Mouse (Mus musculus): ENCODE results near the gene Ints6.
"Not testable (repeated sequence)": the region's sequence is repeated elsewhere in the genome, so short reads cannot be mapped to it uniquely, and the experiment has no call there.

Gene Ints6

GRCm38 (mm10) chr14:62751479-62751878 is 9.5 kb downstream of the Ints6 start:
- DNase-seq (ENCODE audit: low read depth, low spot score): peak; percentile 86

DNA sequence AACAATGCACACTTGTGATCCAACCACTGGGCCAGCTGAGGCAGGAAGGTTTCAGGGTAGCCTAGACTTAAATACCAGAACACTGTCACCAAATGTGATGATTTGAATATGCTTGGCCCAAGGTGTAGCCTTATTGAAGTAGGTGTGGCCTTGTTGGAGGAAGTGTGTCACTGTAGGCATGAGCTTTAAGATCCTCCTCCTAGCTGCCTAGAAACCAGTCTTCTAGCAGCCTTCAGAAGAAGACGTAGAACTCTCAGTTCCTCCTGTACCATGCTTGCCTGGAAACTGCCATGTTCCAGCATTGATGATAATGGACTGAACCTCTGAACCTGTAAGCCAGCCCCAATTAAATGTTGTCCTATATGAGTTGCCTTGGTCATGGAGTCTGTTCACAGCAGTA is 25.3 kb downstream of the Ints6 start:
- peak; percentile 12 for DNase-seq (ENCODE audit: low read depth, low spot score)

DNA sequence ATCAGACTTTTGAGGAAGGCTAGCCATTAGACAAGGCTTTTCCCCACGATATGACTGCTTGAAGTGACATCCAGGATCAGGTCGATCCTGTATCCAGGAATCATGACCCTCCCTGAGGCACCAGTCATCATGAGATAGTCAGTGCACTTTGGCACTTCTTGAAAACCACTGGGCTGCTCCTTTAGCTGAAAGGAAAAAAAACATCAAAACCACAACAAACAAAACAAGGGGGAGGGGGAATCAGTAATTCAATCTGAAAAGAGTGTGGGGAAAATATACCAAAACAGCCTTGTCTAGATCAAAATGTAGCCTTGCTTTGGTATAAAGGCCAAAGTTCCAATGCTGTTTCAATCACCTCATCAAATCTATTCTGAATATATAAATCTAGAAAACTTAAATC is 27.3 kb downstream of the Ints6 start:
- no peak for DNase-seq (ENCODE audit: low read depth, low spot score)

- DNase-seq (ENCODE audit: low read depth, low spot score): no peak
These were observed 29.1 kb downstream of the Ints6 start for GRCm38 (mm10) chr14:62731902-62732301.

GRCm38 (mm10) chr14:62724560-62724959 is 36.4 kb downstream of the Ints6 start:
- no peak for DNase-seq (ENCODE audit: low read depth, low spot score)

GRCm38 (mm10) chr14:62721625-62722024 is 39.3 kb downstream of the Ints6 start:
- no peak for DNase-seq (ENCODE audit: low read depth, low spot score)

DNA sequence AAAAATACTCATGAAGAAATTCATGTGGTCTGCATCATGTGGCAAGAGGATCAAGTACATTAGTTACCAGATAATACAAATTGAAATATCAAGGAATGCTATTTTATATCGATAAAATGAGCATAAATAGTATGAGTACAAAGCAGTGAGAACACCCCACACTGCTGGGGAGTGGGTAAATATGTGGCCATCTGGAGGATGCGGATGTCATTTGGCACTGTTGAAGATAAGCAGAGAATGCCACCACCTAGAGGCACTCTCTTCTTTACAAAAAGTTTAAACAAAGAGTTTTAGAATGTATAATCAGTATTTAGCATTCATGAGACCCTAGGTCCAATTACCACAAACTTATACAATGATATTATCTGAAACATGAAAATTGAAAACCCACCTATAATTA is 42.8 kb downstream of the Ints6 start:
- no peak for DNase-seq (ENCODE audit: low read depth, low spot score)

DNA sequence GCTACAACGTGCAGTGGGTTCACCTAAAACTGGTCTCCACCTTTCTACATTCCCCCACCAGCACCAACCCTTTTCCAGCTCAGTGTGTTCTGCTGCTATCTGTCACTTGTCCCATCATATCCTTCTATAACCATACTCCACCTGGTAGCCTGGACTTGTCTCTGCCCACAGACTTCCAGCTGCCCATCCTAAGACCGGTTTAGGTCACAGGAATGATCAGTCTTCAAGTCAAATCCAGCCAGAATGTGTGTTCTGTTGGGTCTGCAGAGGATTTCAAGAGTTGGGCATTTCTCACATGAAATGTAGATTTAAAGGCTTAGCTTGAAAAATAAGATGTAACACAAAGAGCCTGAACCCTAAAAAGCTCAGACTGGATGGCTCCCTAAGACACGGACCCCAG is 87.3 kb downstream of the Ints6 start:
- DNase-seq (ENCODE audit: low read depth, low spot score): no peak

- no peak for DNase-seq (ENCODE audit: low read depth, low spot score)
These were observed 95.8 kb downstream of the Ints6 start for GRCm38 (mm10) chr14:62664976-62665673.

DNA sequence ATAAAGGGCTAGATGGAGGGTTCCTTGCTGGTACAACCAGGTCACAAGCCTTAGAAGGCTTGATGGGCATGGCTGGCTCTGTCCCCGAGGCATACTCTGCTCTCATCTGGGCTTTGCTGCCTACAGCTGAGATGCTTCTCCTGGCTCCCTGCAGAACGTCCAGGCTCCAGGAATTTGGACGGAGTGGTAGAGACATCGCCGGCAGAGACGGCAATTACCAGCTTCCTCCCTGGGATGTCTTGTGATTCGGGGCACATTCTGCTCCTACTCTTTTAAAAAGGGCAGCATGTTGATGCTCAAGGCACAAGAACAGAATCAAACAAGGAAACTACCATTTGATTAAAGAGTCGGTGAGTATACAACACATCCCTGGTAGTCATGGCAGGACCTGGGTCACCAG is 97.6 kb downstream of the Ints6 start, which contains the start of gene Serpine3:
Serpine3 (plus strand) TSS at position 301 of the 400 bp plus-strand sequence.
- no peak for DNase-seq (ENCODE audit: low read depth, low spot score)

DNA sequence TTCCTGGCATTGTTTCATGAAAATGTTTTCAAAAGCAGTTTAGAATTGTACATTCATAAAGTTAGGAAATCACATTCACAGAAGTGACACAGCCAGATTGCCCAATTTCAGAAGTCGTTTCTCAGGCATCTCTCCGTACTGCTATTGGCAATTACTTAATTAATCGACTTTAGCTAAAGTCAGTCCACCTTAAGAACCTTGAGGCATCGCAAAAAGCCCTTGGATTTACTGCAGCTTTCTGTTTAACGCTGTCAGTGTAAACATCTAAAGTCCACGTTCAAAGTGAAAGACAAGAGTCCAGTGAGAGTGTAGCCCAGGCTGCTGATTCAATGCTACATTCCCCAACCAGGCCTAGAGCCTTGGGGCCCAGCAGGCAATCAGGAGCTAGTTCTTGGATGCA is 98.6 kb downstream of the Ints6 start:
- no peak for DNase-seq (ENCODE audit: low read depth, low spot score)

- no peak for DNase-seq (ENCODE audit: low read depth, low spot score)
These were observed 103.5 kb downstream of the Ints6 start for GRCm38 (mm10) chr14:62657469-62657868.

DNA sequence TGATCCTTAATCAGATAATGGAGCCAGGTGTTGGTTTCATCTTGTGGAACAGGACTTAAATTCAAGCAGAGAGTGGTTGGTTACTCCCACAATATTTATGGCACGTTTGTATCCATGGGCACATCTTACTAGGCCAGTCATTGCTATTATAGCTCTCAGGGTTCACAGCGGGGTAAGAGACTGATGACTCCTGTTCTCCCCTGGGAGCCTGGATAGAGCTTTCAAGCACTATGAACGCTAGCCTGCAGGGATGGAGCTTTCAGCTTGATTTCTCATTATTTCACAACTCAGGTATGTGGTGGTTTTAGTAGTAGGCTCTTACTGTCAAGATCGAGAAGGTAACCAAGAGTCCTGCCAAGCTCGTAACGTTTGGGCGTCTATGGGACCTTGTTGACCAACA is 105.0 kb downstream of the Ints6 start:
- no peak for DNase-seq (ENCODE audit: low read depth, low spot score)

DNA sequence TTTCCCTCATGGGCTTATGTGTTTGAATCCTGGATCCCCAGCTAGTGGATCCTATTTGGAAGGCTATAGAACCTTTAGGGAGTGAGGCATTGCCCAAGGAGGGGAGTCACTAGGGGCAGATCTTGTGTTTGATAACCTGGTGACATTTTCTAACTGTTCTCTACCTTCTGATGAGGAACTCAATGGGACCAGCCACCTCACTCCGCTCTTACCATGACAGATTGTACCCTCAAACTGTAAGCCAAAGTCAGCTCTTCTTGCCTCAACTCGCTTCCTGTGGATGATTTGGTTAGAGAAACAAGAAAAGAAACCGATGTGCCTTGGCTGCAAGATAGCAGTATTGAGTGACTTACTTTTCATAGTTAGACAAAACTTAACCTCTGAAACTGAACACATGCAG is 109.2 kb downstream of the Ints6 start:
- DNase-seq (ENCODE audit: low read depth, low spot score): no peak

DNA sequence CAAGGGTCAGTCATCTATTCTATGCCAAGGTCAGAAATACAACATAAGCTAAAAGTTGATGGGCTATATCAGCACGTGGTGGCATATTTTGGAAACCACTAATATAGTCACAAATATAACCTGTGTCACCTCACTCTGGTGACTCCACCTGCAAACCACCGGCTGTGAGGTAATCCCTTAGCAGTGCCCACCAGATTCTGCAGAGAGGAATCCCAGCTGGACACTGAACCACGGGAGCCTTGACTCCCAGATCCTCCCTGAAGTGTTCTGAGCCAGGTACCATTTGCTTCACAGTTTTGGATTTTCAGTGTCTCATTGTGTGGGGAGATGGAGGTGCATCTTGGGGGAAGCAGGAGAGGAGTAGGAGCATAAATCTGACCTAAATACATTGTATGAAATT is 110.6 kb downstream of the Ints6 start:
- DNase-seq (ENCODE audit: low read depth, low spot score): no peak

GRCm38 (mm10) chr14:62648405-62648804 is 112.6 kb downstream of the Ints6 start:
- no peak for DNase-seq (ENCODE audit: low read depth, low spot score)

DNA sequence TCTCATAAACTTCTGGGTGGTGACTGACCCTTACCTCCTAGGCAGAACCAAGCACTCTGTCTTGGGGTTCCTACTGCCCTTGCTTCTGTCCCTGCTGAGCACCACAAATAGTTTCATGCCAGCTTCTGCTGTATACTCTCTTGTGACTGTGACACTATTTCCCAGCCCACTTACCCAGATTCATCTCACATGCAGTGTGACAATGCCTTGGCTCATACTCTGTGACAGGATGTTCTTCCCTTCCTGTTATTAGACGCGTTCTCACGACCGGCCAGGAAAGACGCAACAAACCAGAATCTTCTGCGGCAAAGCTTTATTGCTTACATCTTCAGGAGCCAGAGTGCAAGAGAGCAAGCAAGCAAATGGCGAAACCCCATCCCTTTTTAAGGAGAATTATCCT is 118.6 kb downstream of the Ints6 start:
- not testable (repeated sequence) for DNase-seq (ENCODE audit: low read depth, low spot score)

DNA sequence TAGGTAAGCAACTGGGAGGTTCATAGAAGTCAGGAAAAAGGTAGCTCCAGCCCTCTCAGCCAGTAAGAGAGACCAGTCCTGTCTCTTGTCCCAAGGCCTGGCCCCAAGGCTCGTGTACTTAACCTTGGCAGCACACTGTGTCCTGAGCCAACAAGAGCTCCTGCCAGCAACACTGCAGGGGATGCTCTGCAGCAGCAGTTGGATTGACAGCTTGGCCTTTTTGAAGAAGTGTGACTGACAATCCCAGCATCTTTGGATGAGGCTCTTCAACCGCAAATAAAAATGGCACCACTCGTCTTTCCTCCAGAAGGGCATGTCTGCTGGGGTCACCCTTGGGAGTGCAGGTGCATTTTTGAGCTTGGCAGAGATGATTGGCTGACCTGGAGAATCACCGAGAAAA is 120.6 kb downstream of the Ints6 start:
- no peak for DNase-seq (ENCODE audit: low read depth, low spot score)

DNA sequence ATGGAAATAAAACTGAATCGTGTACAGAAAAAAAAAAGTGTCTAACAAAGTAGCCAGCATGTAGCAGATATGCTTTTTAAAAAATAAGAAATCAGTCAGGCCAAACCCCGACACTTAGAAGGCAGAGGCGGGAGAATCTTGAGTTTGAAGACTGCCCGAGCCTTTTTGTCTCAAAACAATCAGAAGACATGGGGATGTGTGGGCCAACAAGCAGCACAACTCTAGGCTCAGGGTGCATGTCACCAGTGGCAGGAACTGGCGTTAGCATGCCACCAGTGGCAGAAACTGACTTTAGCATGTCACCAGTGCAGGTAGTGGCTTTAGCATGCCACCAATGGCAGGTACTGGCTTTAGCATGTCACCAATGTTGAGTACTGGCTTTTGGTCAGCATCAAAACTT is 121.4 kb downstream of the Ints6 start:
- no peak for DNase-seq (ENCODE audit: low read depth, low spot score)

- DNase-seq (ENCODE audit: low read depth, low spot score): no peak
These were observed 121.9 kb downstream of the Ints6 start for GRCm38 (mm10) chr14:62639111-62639510.

- no peak for DNase-seq (ENCODE audit: low read depth, low spot score)
These were observed 122.6 kb downstream of the Ints6 start for GRCm38 (mm10) chr14:62638345-62638702.

DNA sequence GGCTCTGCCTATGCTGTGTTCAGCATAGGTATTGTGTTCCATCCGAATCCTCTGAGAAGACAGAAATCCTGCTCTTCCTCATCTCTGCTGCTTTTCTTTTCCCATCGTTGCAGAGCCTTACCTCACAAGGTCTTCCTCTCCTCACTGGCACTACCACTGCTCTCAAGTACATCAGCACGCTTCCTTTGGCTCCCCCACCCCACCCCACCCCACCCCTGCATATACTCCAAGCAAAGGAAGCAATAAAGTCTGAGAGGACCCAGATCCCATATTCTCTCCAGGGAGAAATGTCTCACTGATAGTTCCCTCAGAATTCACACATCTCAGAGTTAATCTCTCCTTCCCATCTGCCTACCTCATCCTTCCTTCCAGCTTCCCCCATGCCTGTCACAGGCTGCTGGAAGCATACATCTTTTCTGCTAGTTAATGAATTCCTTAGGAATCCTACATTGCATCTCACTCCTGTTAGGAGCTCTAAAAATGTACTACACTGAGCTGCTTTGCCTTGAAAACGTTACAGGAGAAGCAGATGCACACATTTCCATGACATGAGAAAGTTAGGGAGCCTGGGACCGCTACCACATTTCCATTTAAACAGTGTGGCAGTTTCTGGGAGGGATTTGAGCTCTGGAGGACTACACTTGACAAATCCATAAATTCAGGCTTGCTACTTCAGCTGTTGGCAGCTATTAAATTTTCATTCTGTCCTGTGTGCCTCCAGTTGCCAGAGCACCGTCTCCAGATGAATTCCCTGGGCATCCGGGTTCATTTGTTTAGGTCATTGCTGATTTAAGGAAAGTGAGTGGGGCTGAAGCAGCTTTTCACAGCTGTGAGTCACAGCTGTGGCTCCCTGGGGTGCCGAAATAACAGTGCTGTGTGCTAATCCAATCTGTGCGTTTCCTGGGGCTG is 123.3 kb downstream of the Ints6 start:
- no peak for DNase-seq (ENCODE audit: low read depth, low spot score)

GRCm38 (mm10) chr14:62627951-62628350 is 133.0 kb downstream of the Ints6 start:
- DNase-seq (ENCODE audit: low read depth, low spot score): no peak

Data from ES-CJ7 (cell line).